Comparison of ENCODE assay signal across 27 mouse cellular contexts in genomic region chr17:12347462-12347861, GRCm38 (mm10). TPM values are rescaled to one million over a fixed set of nuclear protein-coding genes. Genes with fewer than 3 reads are reported as not detected.
DNase-seq lines count a peak whose midpoint lies in the region; ATAC-seq and TF ChIP-seq lines count a peak whose summit lies in the region.
"Had no signal": no experiment of that assay in that cellular context is flagged by ENCODE, and none has a peak within 500 bp of the region (broad histone marks: within the 10 kb centered on the region; RNA-seq: fewer than 3 reads in every experiment).

No protein-coding gene starts in this region.

- ATAC-seq in intestine, embryonic 15.5 days, result peak; percentile 66; the same call in 1 of the 2 replicates
- ATAC-seq in intestine, postnatal 0 days, result no peak
- peak; percentile 73; the same call in 1 of the 2 replicates for ATAC-seq in stomach, embryonic 15.5 days (ENCODE audit: insufficient read depth, low FRiP score, low read depth)
- peak; percentile 92 for ATAC-seq in stomach, postnatal 0 days (ENCODE audit: low FRiP score, low TSS enrichment)
- ATAC-seq: CD4-positive, CD25-positive, alpha-beta regulatory T cell, adult 4 months; forebrain, embryonic 14.5 days; forebrain, embryonic 16.5 days had no signal

- H3K9ac ChIP-seq in intestine, embryonic 15.5 days, result no peak overlapping the region
- H3K9ac ChIP-seq in intestine, postnatal 0 days (ENCODE audit: low read depth, low read length), result no peak overlapping the region
- no peak overlapping the region for H3K9ac ChIP-seq in stomach, embryonic 15.5 days
- no peak overlapping the region for H3K9ac ChIP-seq in stomach, postnatal 0 days (ENCODE audit: low read length)
- H3K9ac ChIP-seq: embryonic facial prominence, embryonic 13.5 days; embryonic facial prominence, embryonic 15.5 days; forebrain, embryonic 12.5 days had no signal

- WGBS in intestine, embryonic 15.5 days, result 77% methylated on average over 1 of the region's 1 CpGs
- 69% methylated on average over 1 of the region's 1 CpGs for WGBS in intestine, postnatal 0 days
- 79% methylated on average over 1 of the region's 1 CpGs for WGBS in stomach, embryonic 15.5 days
- 80% methylated on average over 1 of the region's 1 CpGs for WGBS in stomach, postnatal 0 days

- TF ChIP-seq EP300 in stomach, postnatal 0 days (optimal IDR thresholded peaks at IDR 0.05), result no peak

- no peak overlapping the region for H3K4me3 ChIP-seq in intestine, embryonic 15.5 days (replicated peaks)
- H3K4me3 ChIP-seq in intestine, postnatal 0 days (ENCODE audit: low read depth, low read length), result no peak overlapping the region
- no peak overlapping the region for H3K4me3 ChIP-seq in stomach, embryonic 15.5 days (replicated peaks)
- H3K4me3 ChIP-seq in stomach, postnatal 0 days (ENCODE audit: low read depth, low read length), result no peak overlapping the region
- H3K4me3 ChIP-seq: embryonic facial prominence, embryonic 13.5 days; embryonic facial prominence, embryonic 15.5 days; erythroblast, embryonic 14.5 days; forebrain, embryonic 10.5 days; forebrain, embryonic 12.5 days had no signal

- H3K4me2 ChIP-seq in intestine, embryonic 15.5 days (replicated peaks), result no peak overlapping the region
- H3K4me2 ChIP-seq in intestine, postnatal 0 days (replicated peaks; ENCODE audit: low read depth), result no peak overlapping the region
- H3K4me2 ChIP-seq in stomach, embryonic 15.5 days, result no peak overlapping the region
- H3K4me2 ChIP-seq in stomach, postnatal 0 days (replicated peaks; ENCODE audit: low read depth), result no peak overlapping the region
- H3K4me2 ChIP-seq: embryonic facial prominence, embryonic 13.5 days; embryonic facial prominence, embryonic 15.5 days; forebrain, embryonic 12.5 days had no signal

- H3K27me3 ChIP-seq in intestine, embryonic 15.5 days (replicated peaks), result no peaks in the 10 kb centered on the region
- H3K27me3 ChIP-seq in intestine, postnatal 0 days (replicated peaks; ENCODE audit: control insufficient read depth, insufficient read depth, low read length), result no peaks in the 10 kb centered on the region
- H3K27me3 ChIP-seq in stomach, embryonic 15.5 days (replicated peaks), result no peaks in the 10 kb centered on the region
- no peaks in the 10 kb centered on the region for H3K27me3 ChIP-seq in stomach, postnatal 0 days (ENCODE audit: control insufficient read depth, insufficient read depth, low read length)
- H3K27me3 ChIP-seq: CH12.LX; embryonic facial prominence, embryonic 13.5 days; embryonic facial prominence, embryonic 15.5 days; forebrain, embryonic 12.5 days had no signal

- H3K27ac ChIP-seq in intestine, embryonic 15.5 days, result no peak overlapping the region
- no peak overlapping the region for H3K27ac ChIP-seq in intestine, postnatal 0 days (ENCODE audit: low read depth, low read length)
- no peak overlapping the region for H3K27ac ChIP-seq in stomach, embryonic 15.5 days
- peak overlapping the region; percentile 45 for H3K27ac ChIP-seq in stomach, postnatal 0 days (replicated peaks)
- H3K27ac ChIP-seq: embryonic facial prominence, embryonic 13.5 days; embryonic facial prominence, embryonic 15.5 days; forebrain, embryonic 10.5 days; forebrain, embryonic 12.5 days had no signal

- no peaks in the 10 kb centered on the region for H3K9me3 ChIP-seq in intestine, embryonic 15.5 days
- no peaks in the 10 kb centered on the region for H3K9me3 ChIP-seq in intestine, postnatal 0 days (ENCODE audit: control insufficient read depth)
- no peaks in the 10 kb centered on the region for H3K9me3 ChIP-seq in stomach, embryonic 15.5 days
- no peaks in the 10 kb centered on the region for H3K9me3 ChIP-seq in stomach, postnatal 0 days (ENCODE audit: control insufficient read depth, low read length)
- H3K9me3 ChIP-seq: embryonic facial prominence, embryonic 13.5 days; embryonic facial prominence, embryonic 15.5 days; forebrain, embryonic 10.5 days; forebrain, embryonic 12.5 days; G1E had no signal

- H3K4me1 ChIP-seq in intestine, embryonic 15.5 days (replicated peaks), result no peaks in the 10 kb centered on the region
- H3K4me1 ChIP-seq in intestine, postnatal 0 days (replicated peaks; ENCODE audit: control insufficient read depth, insufficient read depth, low read length), result no peaks in the 10 kb centered on the region
- no peaks in the 10 kb centered on the region for H3K4me1 ChIP-seq in stomach, embryonic 15.5 days
- H3K4me1 ChIP-seq in stomach, postnatal 0 days (replicated peaks; ENCODE audit: control insufficient read depth, insufficient read depth), result no peaks in the 10 kb centered on the region

- DNase-seq in stomach, postnatal 0 days (ENCODE audit: low spot score), result peak; percentile 57
- DNase-seq in adrenal gland, postnatal 14 days, result no peak
- DNase-seq in Muller cell, postnatal 12 days (ENCODE audit: inconsistent ontology term), result no peak
- DNase-seq: adrenal gland, adult 8-10 months; adrenal gland, postnatal 25 days; B cell, adult 2 months; cerebellum, adult 11 months; cerebellum, adult 18-20 months; cerebellum, adult 8-10 months; cerebellum, adult 9-11 months; cerebellum, postnatal 14 days; cerebellum, postnatal 36 days; embryo, embryonic 11 days had no signal

- TF ChIP-seq CTCF in intestine, postnatal 0 days (IDR thresholded peaks at IDR 0.05; ENCODE audit: low read depth), result no peak
- TF ChIP-seq CTCF in stomach, postnatal 0 days (IDR thresholded peaks at IDR 0.05; ENCODE audit: low read depth), result no peak

- H3K36me3 ChIP-seq in intestine, embryonic 15.5 days, result no peaks in the 10 kb centered on the region
- no peaks in the 10 kb centered on the region for H3K36me3 ChIP-seq in intestine, postnatal 0 days (ENCODE audit: control insufficient read depth, insufficient read depth)
- H3K36me3 ChIP-seq in stomach, embryonic 15.5 days, result no peaks in the 10 kb centered on the region
- H3K36me3 ChIP-seq in stomach, postnatal 0 days (ENCODE audit: control insufficient read depth, insufficient read depth, low read length), result no peaks in the 10 kb centered on the region
- H3K36me3 ChIP-seq: embryonic facial prominence, embryonic 13.5 days; embryonic facial prominence, embryonic 15.5 days; forebrain, embryonic 10.5 days; forebrain, embryonic 12.5 days; G1E had no signal

RNA-seq across cellular contexts. Expression of gene Map3k4, which starts 28.9 kb away (rescaled TPM):
- 33.0 and 43.9 TPM in 2 replicates for polyA plus RNA-seq in intestine, embryonic 15.5 days (2015; fragmentation: Nextera tagmentation; extraction: Ambion mirVana)
- 29.3 and 34.7 TPM in 2 replicates for polyA plus RNA-seq in intestine, postnatal 0 days (2015; fragmentation: Nextera tagmentation; extraction: Ambion mirVana)
- polyA plus RNA-seq in stomach, embryonic 15.5 days (2015; fragmentation: Nextera tagmentation; extraction: Ambion mirVana), result 55.9 and 56.3 TPM in 2 replicates
- 25.8 and 35.6 TPM in 2 replicates for polyA plus RNA-seq in stomach, postnatal 0 days (2015; fragmentation: Nextera tagmentation; extraction: Ambion mirVana)
- total RNA-seq in adrenal gland, postnatal 14 days (2021), result 22.5 and 24.2 TPM in 2 replicates

RNA-seq across cellular contexts. Expression of gene Plg, which starts 30.9 kb away (rescaled TPM):
- 3.7 and 4.9 TPM in 2 replicates for polyA plus RNA-seq in intestine, embryonic 15.5 days (2015; fragmentation: Nextera tagmentation; extraction: Ambion mirVana)
- 0.10 and 0.13 TPM in 2 replicates for polyA plus RNA-seq in intestine, postnatal 0 days (2015; fragmentation: Nextera tagmentation; extraction: Ambion mirVana)
- polyA plus RNA-seq in stomach, embryonic 15.5 days (2015; fragmentation: Nextera tagmentation; extraction: Ambion mirVana), result 7.3 and 16.8 TPM in 2 replicates
- polyA plus RNA-seq in stomach, postnatal 0 days (2015; fragmentation: Nextera tagmentation; extraction: Ambion mirVana), result 0.95 and 2.5 TPM in 2 replicates
- 16.9 and 281 TPM in 2 replicates for total RNA-seq in adrenal gland, postnatal 14 days (2021)
- total RNA-seq: adrenal gland, postnatal 25 days; CH12.LX; common myeloid progenitor, adult 5-6 weeks; G1E had no signal
- polyA plus RNA-seq: CD4-positive, CD25-positive, alpha-beta regulatory T cell, adult 4 months; embryonic facial prominence, embryonic 13.5 days; embryonic facial prominence, embryonic 15.5 days; forebrain, embryonic 10.5 days; forebrain, embryonic 14.5 days; G1E had no signal
